Mouse (Mus musculus) bone marrow, adult 2 months (tissue): ENCODE data around the gene Trpm3.

ENCODE experiments used
- CTCF ChIP-seq: fragments of 200-500 bp; IDR thresholded peaks from 2 replicates; pipeline ENCODE4 v1.5.1; 2011; ENCODE audit warnings: low read length, control low read depth; ENCODE audit not compliant: control insufficient read depth, insufficient read depth
- POLR2A ChIP-seq: fragments of 200-500 bp; IDR thresholded peaks from 2 replicates; pipeline ENCODE4 v1.6.1; 2011; ENCODE audit warnings: low read depth, mild to moderate bottlenecking, control low read depth, low read length, borderline replicate concordance; ENCODE audit not compliant: control insufficient read depth

DNA sequence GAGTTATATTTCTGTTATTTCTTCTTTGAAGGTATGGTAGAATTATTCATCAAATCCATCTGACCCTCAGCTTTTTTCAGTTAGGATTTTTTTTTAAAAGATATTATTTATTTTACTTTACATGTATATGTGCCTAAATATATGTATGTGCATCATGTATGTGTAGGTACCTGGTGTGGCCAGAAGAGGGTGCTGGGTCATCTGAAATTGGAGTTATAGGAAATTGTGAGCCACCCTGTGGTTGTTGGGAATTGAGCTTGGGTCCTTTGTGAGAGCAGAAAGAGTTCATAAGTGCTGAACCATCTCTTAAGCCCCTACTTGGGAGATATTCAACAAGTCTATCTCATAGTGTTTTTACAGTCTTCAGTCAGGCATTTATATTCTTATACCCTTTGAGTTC lies 389.1 kb downstream of the Trpm3 start:
- TF ChIP-seq CTCF = no peak
- TF ChIP-seq POLR2A = no peak
